Mouse (Mus musculus): ENCODE measurements at regions not wholly inside any gene's neighbourhood (a gene's known extent, or its start where the extent isn't known, plus 50 kb on each side); places are given as distances from the start of the nearest gene placed in this dataset.

DNA sequence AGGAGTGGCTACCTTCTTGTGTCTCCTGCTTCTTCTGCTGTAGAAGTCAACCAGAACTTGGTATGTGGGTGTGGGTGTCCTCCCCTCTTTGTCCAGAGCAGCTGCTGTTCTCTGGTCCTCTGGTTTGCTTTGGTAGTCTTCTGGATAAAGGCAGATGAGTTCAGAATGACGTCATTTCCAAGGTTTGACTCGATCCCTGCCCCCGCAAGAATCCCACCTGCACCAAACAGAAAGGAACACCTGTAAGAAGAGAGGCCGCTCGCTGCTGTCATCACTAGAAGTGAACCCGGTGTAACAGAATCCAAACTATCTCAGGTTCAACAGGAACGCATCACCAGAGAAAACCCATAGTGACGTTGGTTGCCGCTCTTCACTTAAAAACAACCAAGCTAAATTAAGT is 205.0 kb downstream of the Bcl2l11 start:
- no peak for TF ChIP-seq CTCF (conservative IDR thresholded peaks at IDR 0.05; ENCODE audit: low read length)
- no peak for TF ChIP-seq NANOG (IDR thresholded peaks at IDR 0.05; ENCODE audit: borderline replicate concordance, low read length)

All from E14TG2a.4 (cell line).